Mouse (Mus musculus) liver, adult 2 months (tissue): ENCODE data around the gene Gatb.

Source experiments
- CTCF ChIP-seq: fragments of 200-500 bp; IDR thresholded peaks from 2 replicates; pipeline ENCODE4 v1.5.1; 2011; ENCODE audit warnings: low read depth, low read length, control low read depth
- POLR2A ChIP-seq: fragments of 200-500 bp; IDR thresholded peaks from 2 replicates; pipeline ENCODE4 v1.6.1; 2011; ENCODE audit warnings: low read length, control low read depth; ENCODE audit not compliant: insufficient read depth; ENCODE audit errors: extremely low read depth

- TF ChIP-seq CTCF, result no peak
- TF ChIP-seq POLR2A, result no peak
These were observed 14.8 kb downstream of the Gatb start for GRCm38 (mm10) chr3:85588701-85589100.
